Mouse (Mus musculus) kidney, embryonic 15.5 days (tissue): ENCODE measurements around the gene Sh3tc1. TPM values are rescaled to one million over a fixed set of nuclear protein-coding genes. Genes with fewer than 3 reads are reported as not detected.

ENCODE experiments used
- ATAC-seq: fragments of 200-750 bp; cut with Nextera tagmentation; replicated peaks from 2 replicates; pipeline ENCODE4 v1.8.0; 2017; ENCODE audit warnings: moderate TSS enrichment; ENCODE audit not compliant: low FRiP score
- H3K27ac ChIP-seq: fragments of 300-500 bp; sonication (generic); 2 replicates; pipeline ENCODE4 v1.5.1; 2015; ENCODE audit warnings: mild to moderate bottlenecking, inconsistent platforms
- H3K27me3 ChIP-seq: fragments of 300-500 bp; sonication (generic); 2 replicates; pipeline ENCODE4 v1.6.1; 2015; ENCODE audit warnings: inconsistent platforms
- H3K36me3 ChIP-seq: fragments of 300-500 bp; sonication (generic); 2 replicates; pipeline ENCODE4 v1.6.1; 2015; ENCODE audit warnings: inconsistent platforms
- H3K4me1 ChIP-seq: fragments of 300-500 bp; sonication (generic); 2 replicates; pipeline ENCODE4 v1.6.1; 2015; ENCODE audit warnings: inconsistent platforms
- H3K4me2 ChIP-seq: fragments of 300-500 bp; sonication (generic); 2 replicates; pipeline ENCODE4 v1.6.1; 2015; ENCODE audit warnings: moderate library complexity, mild to moderate bottlenecking, inconsistent platforms
- H3K4me3 ChIP-seq: fragments of 300-500 bp; sonication (generic); replicated peaks from 2 replicates; pipeline ENCODE4 v1.5.1; 2015; ENCODE audit warnings: mild to moderate bottlenecking, inconsistent platforms
- H3K9ac ChIP-seq: fragments of 300-500 bp; sonication (generic); 2 replicates; pipeline ENCODE4 v1.6.1; 2015; ENCODE audit warnings: mild to moderate bottlenecking, inconsistent platforms
- H3K9me3 ChIP-seq: fragments of 300-500 bp; sonication (generic); replicated peaks from 2 replicates; pipeline ENCODE4 v1.6.1; 2016; ENCODE audit warnings: inconsistent platforms
- WGBS: fragments of 180-500 bp; shearing (Covaris S2); methylation state at CpG from one replicate; pipeline ENCODE4 v1.1.7; 2015; ENCODE audit warnings: mixed read lengths; 5-methylcytosine and 5-hydroxymethylcytosine counted together
- polyA plus RNA-seq: library from polyadenylated mRNA; unstranded; fragments of >200 nt; fragmentation: Nextera tagmentation; extraction: Ambion mirVana; gene quantifications from 2 replicates; pipeline ENCODE4 v1.2.1, GENCODE M21; 2015

The Sh3tc1 gene
- polyA plus RNA-seq, 1 experiment from 2014 or later, result 20.4 TPM

- 86% methylated on average over 8 of the region's 8 CpGs for WGBS
- H3K27ac ChIP-seq, result no peak overlapping the region
- ATAC-seq, result no peak
Measured at GRCm38 (mm10) chr5:35690485-35691165, 49.2 kb downstream of the Sh3tc1 start.

GRCm38 (mm10) chr5:35689374-35689773, 50.4 kb downstream of the Sh3tc1 start:
- H3K4me2 ChIP-seq, result no peak overlapping the region
- no peak overlapping the region for H3K27ac ChIP-seq
- ATAC-seq, result no peak
- H3K9me3 ChIP-seq, result no peaks in the 10 kb centered on the region
- H3K36me3 ChIP-seq, result no peaks in the 10 kb centered on the region
- no peaks in the 10 kb centered on the region for H3K27me3 ChIP-seq
- H3K4me3 ChIP-seq, result no peak overlapping the region
- no peak overlapping the region for H3K9ac ChIP-seq
- peaks cover 52% of the 10 kb centered on the region for H3K4me1 ChIP-seq

More at GRCm38 (mm10) chr5:35690485-35691165, 49.2 kb downstream of the Sh3tc1 start:
- Histone ChIP-seq H3K4me2 (no peak overlapping the region), H3K9ac (no peak overlapping the region), H3K4me1 (peaks cover 42% of the 10 kb centered on the region), H3K9me3 (no peaks in the 10 kb centered on the region), H3K36me3 (no peaks in the 10 kb centered on the region), H3K27me3 (no peaks in the 10 kb centered on the region), H3K4me3 (no peak overlapping the region)

- H3K4me2 ChIP-seq, result no peak overlapping the region
- WGBS, result 90% methylated on average over 2 of the region's 2 CpGs
Measured at GRCm38 (mm10) chr5:35688851-35689250, 50.9 kb downstream of the Sh3tc1 start.

GRCm38 (mm10) chr5:35687098-35687497, 52.7 kb downstream of the Sh3tc1 start:
- Histone ChIP-seq H3K4me3 (no peak overlapping the region), H3K36me3 (no peaks in the 10 kb centered on the region), H3K9ac (no peak overlapping the region), H3K9me3 (no peaks in the 10 kb centered on the region), H3K27me3 (no peaks in the 10 kb centered on the region), H3K27ac (peak overlapping the region; percentile 63), H3K4me1 (peaks cover 53% of the 10 kb centered on the region), H3K4me2 (no peak overlapping the region)
- peak; percentile 83 for ATAC-seq
- WGBS, result 29% methylated on average over 5 of the region's 5 CpGs

More at GRCm38 (mm10) chr5:35688851-35689250, 50.9 kb downstream of the Sh3tc1 start:
- no peaks in the 10 kb centered on the region for H3K9me3 ChIP-seq
- no peaks in the 10 kb centered on the region for H3K27me3 ChIP-seq
- H3K36me3 ChIP-seq, result no peaks in the 10 kb centered on the region
- no peak overlapping the region for H3K9ac ChIP-seq
- no peak overlapping the region for H3K27ac ChIP-seq
- no peak overlapping the region for H3K4me3 ChIP-seq
- H3K4me1 ChIP-seq, result peaks cover 56% of the 10 kb centered on the region
- ATAC-seq, result no peak

- 75% methylated on average over 4 of the region's 4 CpGs for WGBS
- H3K4me1 ChIP-seq, result peaks cover 46% of the 10 kb centered on the region
- H3K27me3 ChIP-seq, result no peaks in the 10 kb centered on the region; the same call in 1 of the 2 replicates
- no peak overlapping the region for H3K4me2 ChIP-seq
- H3K9ac ChIP-seq, result no peak overlapping the region
- H3K27ac ChIP-seq, result peak overlapping the region; percentile 63
- ATAC-seq, result no peak
- no peak overlapping the region for H3K4me3 ChIP-seq
- H3K36me3 ChIP-seq, result no peaks in the 10 kb centered on the region
- H3K9me3 ChIP-seq, result no peaks in the 10 kb centered on the region
Measured at GRCm38 (mm10) chr5:35686336-35686735, 53.5 kb downstream of the Sh3tc1 start.

GRCm38 (mm10) chr5:35685079-35685478, 54.7 kb downstream of the Sh3tc1 start:
- Histone ChIP-seq H3K4me3 (no peak overlapping the region), H3K36me3 (no peaks in the 10 kb centered on the region), H3K27ac (no peak overlapping the region), H3K9ac (no peak overlapping the region), H3K27me3 (peaks cover 3% of the 10 kb centered on the region), H3K9me3 (no peaks in the 10 kb centered on the region), H3K4me1 (peaks cover 33% of the 10 kb centered on the region), H3K4me2 (no peak overlapping the region)
- ATAC-seq, result no peak
- 60% methylated on average over 3 of the region's 3 CpGs for WGBS

- no peak for ATAC-seq
- peaks cover 36% of the 10 kb centered on the region for H3K27me3 ChIP-seq
- H3K4me1 ChIP-seq, result peaks cover 31% of the 10 kb centered on the region
- no peak overlapping the region for H3K4me2 ChIP-seq
- H3K4me3 ChIP-seq, result no peak overlapping the region
- no peak overlapping the region for H3K9ac ChIP-seq
- H3K36me3 ChIP-seq, result no peaks in the 10 kb centered on the region
- H3K9me3 ChIP-seq, result no peaks in the 10 kb centered on the region
- no peak overlapping the region for H3K27ac ChIP-seq
- 49% methylated on average over 2 of the region's 2 CpGs for WGBS
Measured at GRCm38 (mm10) chr5:35680958-35681357, 58.8 kb downstream of the Sh3tc1 start.

GRCm38 (mm10) chr5:35679256-35680155, 60.3 kb downstream of the Sh3tc1 start, which contains the start of gene Htra3:
Gene Htra3, minus strand, starts transcription at chr5:35679782.
- H3K4me2 ChIP-seq, result peak within 1 kb of the TSS; percentile 79
- ATAC-seq, result peak; percentile 58
- peak within 1 kb of the TSS; percentile 35 for H3K9ac ChIP-seq
- H3K9me3 ChIP-seq, result no peaks in the 10 kb centered on the region
- no peak within 1 kb of the TSS for H3K27ac ChIP-seq
- H3K36me3 ChIP-seq, result no peaks in the 10 kb centered on the region
- H3K27me3 ChIP-seq, result peaks cover 36% of the 10 kb centered on the region
- peaks cover 23% of the 10 kb centered on the region for H3K4me1 ChIP-seq
- peak within 1 kb of the TSS; percentile 51 for H3K4me3 ChIP-seq
- 10% methylated on average over 42 of the region's 42 CpGs for WGBS

GRCm38 (mm10) chr5:35676964-35677363, 62.8 kb downstream of the Sh3tc1 start:
- H3K4me3 ChIP-seq, result no peak overlapping the region
- no peak overlapping the region for H3K4me2 ChIP-seq
- H3K27ac ChIP-seq, result no peak overlapping the region
- no peaks in the 10 kb centered on the region for H3K9me3 ChIP-seq
- no peak for ATAC-seq
- H3K4me1 ChIP-seq, result peaks cover 43% of the 10 kb centered on the region
- H3K36me3 ChIP-seq, result no peaks in the 10 kb centered on the region
- peaks cover 36% of the 10 kb centered on the region for H3K27me3 ChIP-seq
- H3K9ac ChIP-seq, result no peak overlapping the region
- 75% methylated on average over 7 of the region's 7 CpGs for WGBS

- H3K4me2 ChIP-seq, result no peak overlapping the region
- peak overlapping the region; percentile 72 for H3K27ac ChIP-seq
- no peak overlapping the region for H3K4me3 ChIP-seq
- 35% methylated on average over 4 of the region's 4 CpGs for WGBS
- H3K9me3 ChIP-seq, result no peaks in the 10 kb centered on the region
- ATAC-seq, result no peak
- peaks cover 63% of the 10 kb centered on the region for H3K4me1 ChIP-seq
- no peak overlapping the region for H3K9ac ChIP-seq
- no peaks in the 10 kb centered on the region for H3K36me3 ChIP-seq
- H3K27me3 ChIP-seq, result peaks cover 23% of the 10 kb centered on the region
Measured at GRCm38 (mm10) chr5:35674081-35674555, 65.7 kb downstream of the Sh3tc1 start.

GRCm38 (mm10) chr5:35673086-35673485, 66.7 kb downstream of the Sh3tc1 start:
- WGBS, result 41% methylated on average over 7 of the region's 7 CpGs
- Histone ChIP-seq H3K36me3 (no peaks in the 10 kb centered on the region), H3K4me1 (peaks cover 54% of the 10 kb centered on the region), H3K9ac (no peak overlapping the region), H3K27me3 (peaks cover 12% of the 10 kb centered on the region), H3K4me2 (no peak overlapping the region), H3K4me3 (no peak overlapping the region), H3K27ac (peak overlapping the region; percentile 72), H3K9me3 (no peaks in the 10 kb centered on the region)
- ATAC-seq, result peak; percentile 46; the same call in 1 of the 2 replicates

GRCm38 (mm10) chr5:35672581-35672980, 67.2 kb downstream of the Sh3tc1 start:
- no peak overlapping the region for H3K4me3 ChIP-seq
- peak overlapping the region; percentile 72 for H3K27ac ChIP-seq
- H3K9ac ChIP-seq, result no peak overlapping the region
- ATAC-seq, result no peak
- H3K9me3 ChIP-seq, result no peaks in the 10 kb centered on the region
- no peaks in the 10 kb centered on the region for H3K36me3 ChIP-seq
- peaks cover 7% of the 10 kb centered on the region for H3K27me3 ChIP-seq
- peaks cover 54% of the 10 kb centered on the region for H3K4me1 ChIP-seq
- H3K4me2 ChIP-seq, result no peak overlapping the region
- WGBS, result 53% methylated on average over 1 of the region's 1 CpGs
